Mouse (Mus musculus) limb, embryonic 12.5 days (tissue): ENCODE data around the gene Slc26a1. TPM values are rescaled to one million over a fixed set of nuclear protein-coding genes. Genes with fewer than 3 reads are reported as not detected.
"Not testable (repeated sequence)": the region's sequence is repeated elsewhere in the genome, so short reads cannot be mapped to it uniquely, and the experiment has no call there.

Experiments used
- ATAC-seq: fragments of 200-750 bp; cut with Nextera tagmentation; 2 replicates; pipeline ENCODE4 v1.8.0; 2017; ENCODE audit warnings: low read depth, moderate TSS enrichment; ENCODE audit not compliant: insufficient number of reproducible peaks, insufficient read depth, low FRiP score, low TSS enrichment
- H3K27ac ChIP-seq: fragments of 300-500 bp; sonication (generic); 2 replicates; pipeline ENCODE4 v1.5.1; 2016; ENCODE audit warnings: mild to moderate bottlenecking, moderate library complexity
- H3K27me3 ChIP-seq: fragments of 300-500 bp; sonication (generic); 2 replicates; pipeline ENCODE4 v1.6.1; 2016; ENCODE audit warnings: mild to moderate bottlenecking, moderate library complexity
- H3K36me3 ChIP-seq: fragments of 300-500 bp; sonication (generic); 2 replicates; pipeline ENCODE4 v1.6.1; 2016; ENCODE audit warnings: mild to moderate bottlenecking, moderate library complexity
- H3K4me1 ChIP-seq: fragments of 300-500 bp; sonication (generic); replicated peaks from 2 replicates; pipeline ENCODE4 v1.6.1; 2016
- H3K4me2 ChIP-seq: fragments of 300-500 bp; sonication (generic); 2 replicates; pipeline ENCODE4 v1.6.1; 2016; ENCODE audit warnings: mild to moderate bottlenecking, moderate library complexity
- H3K4me3 ChIP-seq: fragments of 300-500 bp; sonication (generic); replicated peaks from 2 replicates; pipeline ENCODE4 v1.5.1; 2016; ENCODE audit warnings: mild to moderate bottlenecking
- H3K9ac ChIP-seq: fragments of 300-500 bp; sonication (generic); replicated peaks from 2 replicates; pipeline ENCODE4 v1.6.1; 2016; ENCODE audit warnings: mild to moderate bottlenecking, moderate library complexity
- H3K9me3 ChIP-seq: fragments of 300-500 bp; sonication (generic); 2 replicates; pipeline ENCODE4 v1.6.1; 2016; ENCODE audit warnings: mild to moderate bottlenecking, moderate library complexity
- WGBS: fragments of 180-500 bp; shearing (Covaris S2); methylation state at CpG from one replicate; pipeline ENCODE4 v1.1.7; 2016; 5-methylcytosine and 5-hydroxymethylcytosine counted together
- polyA plus RNA-seq: library from polyadenylated mRNA; unstranded; fragments of >200 nt; fragmentation: Nextera tagmentation; extraction: Ambion mirVana; gene quantifications from 2 replicates; pipeline ENCODE4 v1.2.1, GENCODE M21; 2016

Gene Slc26a1
- polyA plus RNA-seq, 1 experiment from 2014 or later: 1.1 TPM

DNA sequence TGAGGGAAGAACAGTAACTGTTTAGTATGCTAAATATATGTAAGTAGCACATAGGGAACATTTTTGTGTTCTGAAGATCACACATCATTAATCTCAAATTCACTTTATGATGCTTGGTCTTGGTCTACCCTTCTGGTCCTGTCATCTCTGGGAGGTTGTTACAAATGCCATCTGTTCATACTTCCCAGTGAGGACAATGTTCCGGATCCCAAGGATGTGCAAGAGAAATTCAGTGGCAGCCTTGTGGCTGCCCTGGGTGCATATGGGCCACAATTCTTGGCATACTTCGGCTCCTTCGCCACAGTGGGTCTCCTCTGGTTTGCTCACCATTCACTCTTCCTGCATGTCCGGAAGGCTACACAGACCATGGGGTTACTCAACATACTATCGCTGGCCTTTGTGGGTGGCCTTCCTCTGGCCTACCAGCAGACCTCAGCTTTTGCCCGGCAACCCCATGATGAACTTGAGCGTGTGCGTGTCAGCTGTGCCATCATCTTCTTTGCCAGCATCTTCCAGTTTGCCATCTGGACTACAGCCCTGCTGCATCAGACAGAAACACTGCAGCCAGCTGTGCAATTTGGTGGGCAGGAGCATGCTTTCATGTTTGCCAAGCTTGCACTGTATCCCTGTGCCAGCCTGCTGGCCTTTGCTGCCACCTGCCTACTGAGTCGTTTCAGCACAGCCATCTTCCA is 29.6 kb downstream of the Slc26a1 start:
- Histone ChIP-seq H3K36me3 (peaks cover 76% of the 10 kb centered on the region), H3K9me3 (no peaks in the 10 kb centered on the region), H3K4me3 (no peak overlapping the region), H3K9ac (no peak overlapping the region), H3K27me3 (no peaks in the 10 kb centered on the region), H3K4me1 (no peaks in the 10 kb centered on the region), H3K27ac (no peak overlapping the region), H3K4me2 (no peak overlapping the region)
- ATAC-seq: no peak
- WGBS: 92% methylated on average over 9 of the region's 9 CpGs

DNA sequence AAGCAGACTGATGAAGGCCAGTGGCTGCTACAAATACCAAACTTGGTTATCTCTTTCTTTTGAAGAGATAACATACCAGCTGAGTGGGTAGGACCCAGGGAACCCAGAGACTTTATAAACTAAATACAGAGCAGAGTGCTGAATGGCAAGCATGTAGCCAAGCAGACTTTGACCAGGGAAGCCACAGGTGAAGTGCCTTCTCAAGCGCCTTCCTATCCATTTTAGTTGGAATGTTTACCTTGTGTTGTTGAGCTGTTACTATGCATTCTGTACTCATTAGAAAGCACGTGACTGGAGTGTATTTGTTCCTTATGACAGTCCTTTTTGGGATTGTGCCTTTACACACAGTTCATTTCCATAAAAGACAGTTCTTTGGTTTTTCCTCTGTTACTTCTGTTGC is 31.7 kb downstream of the Slc26a1 start:
- no peak for ATAC-seq
- WGBS: 84% methylated on average over 2 of the region's 2 CpGs
- H3K36me3 ChIP-seq: peaks cover 58% of the 10 kb centered on the region

DNA sequence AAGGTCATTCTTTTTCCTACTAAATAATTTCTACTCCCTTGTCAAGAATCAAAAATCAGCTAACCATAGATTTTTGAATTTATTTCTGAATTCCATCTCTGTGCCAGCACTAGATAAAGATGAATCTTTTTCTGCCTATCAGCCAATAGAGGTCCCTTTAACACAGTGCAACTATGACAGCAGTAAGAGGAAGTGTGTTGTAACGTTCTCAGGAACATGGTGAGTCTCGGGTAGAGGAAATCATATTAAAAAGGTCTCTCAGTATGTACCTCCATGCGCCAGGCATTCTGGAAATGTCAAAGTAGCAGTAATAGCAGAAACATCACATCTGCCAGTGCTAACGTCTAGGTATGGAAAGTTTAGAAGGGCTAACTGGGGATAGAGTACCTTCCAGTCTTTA is 39.2 kb downstream of the Slc26a1 start:
- H3K4me1 ChIP-seq: no peaks in the 10 kb centered on the region
- no peak overlapping the region for H3K9ac ChIP-seq
- ATAC-seq: no peak
- no peaks in the 10 kb centered on the region for H3K9me3 ChIP-seq
- no peaks in the 10 kb centered on the region for H3K27me3 ChIP-seq
- no peak overlapping the region for H3K4me3 ChIP-seq
- H3K4me2 ChIP-seq: no peak overlapping the region
- 82% methylated on average over 4 of the region's 4 CpGs for WGBS
- peaks cover 6% of the 10 kb centered on the region; the same call in 1 of the 2 replicates for H3K36me3 ChIP-seq
- no peak overlapping the region for H3K27ac ChIP-seq

More for the DNA sequence above, 31.7 kb downstream of the Slc26a1 start:
- H3K9me3 ChIP-seq: no peaks in the 10 kb centered on the region
- no peak overlapping the region for H3K4me2 ChIP-seq
- no peaks in the 10 kb centered on the region for H3K4me1 ChIP-seq
- no peak overlapping the region for H3K27ac ChIP-seq
- no peaks in the 10 kb centered on the region for H3K27me3 ChIP-seq
- H3K4me3 ChIP-seq: no peak overlapping the region
- H3K9ac ChIP-seq: no peak overlapping the region

DNA sequence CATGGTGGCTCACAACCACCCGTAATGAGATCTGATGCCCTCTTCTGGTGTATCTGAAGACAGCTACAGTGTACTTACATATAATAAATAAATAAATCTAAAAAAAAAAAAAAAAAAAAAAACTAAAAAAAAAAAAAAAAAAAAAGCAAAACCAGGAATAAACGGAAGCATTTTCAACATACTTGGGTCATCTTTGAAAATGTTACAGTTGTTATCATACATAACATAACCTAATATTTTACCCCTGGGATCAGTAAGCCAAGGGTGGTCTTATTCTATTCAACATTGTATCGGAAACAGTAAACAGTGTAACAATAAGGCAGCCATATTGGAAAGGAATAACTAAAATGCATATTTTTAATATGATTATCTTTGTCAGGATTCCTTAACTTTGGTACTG is 41.3 kb downstream of the Slc26a1 start:
- H3K4me2 ChIP-seq, H3K4me1 ChIP-seq, H3K9ac ChIP-seq, H3K9me3 ChIP-seq, H3K4me3 ChIP-seq, H3K27me3 ChIP-seq, H3K27ac ChIP-seq, H3K36me3 ChIP-seq, ATAC-seq: not testable (repeated sequence)
- 78% methylated on average over 3 of the region's 3 CpGs for WGBS

DNA sequence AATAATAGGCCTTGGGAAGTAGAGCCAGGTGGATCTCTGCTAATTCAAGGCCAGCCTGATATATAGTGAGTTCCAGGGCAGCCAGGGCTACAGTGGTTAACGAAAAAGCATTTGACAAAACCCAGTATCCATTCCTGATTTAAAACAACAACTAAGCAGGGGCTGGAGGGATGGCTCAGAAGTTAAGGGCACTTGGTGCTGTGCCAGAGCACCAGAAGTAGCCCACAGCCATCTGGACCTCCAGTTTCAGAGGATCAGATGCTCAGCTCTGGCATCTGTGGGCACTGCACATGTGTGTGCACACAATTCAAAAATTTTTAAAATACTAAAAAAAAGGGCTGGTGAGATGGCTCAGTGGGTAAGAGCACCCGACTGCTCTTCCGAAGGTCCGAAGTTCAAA is 41.7 kb downstream of the Slc26a1 start:
- Histone ChIP-seq H3K9me3 (no peaks in the 10 kb centered on the region), H3K27ac (no peak overlapping the region), H3K4me1 (peaks cover 11% of the 10 kb centered on the region), H3K27me3 (no peaks in the 10 kb centered on the region), H3K9ac (no peak overlapping the region), H3K4me3 (no peak overlapping the region), H3K36me3 (peaks cover 6% of the 10 kb centered on the region; the same call in 1 of the 2 replicates), H3K4me2 (no peak overlapping the region)
- 85% methylated on average over 4 of the region's 4 CpGs for WGBS
- ATAC-seq: no peak

DNA sequence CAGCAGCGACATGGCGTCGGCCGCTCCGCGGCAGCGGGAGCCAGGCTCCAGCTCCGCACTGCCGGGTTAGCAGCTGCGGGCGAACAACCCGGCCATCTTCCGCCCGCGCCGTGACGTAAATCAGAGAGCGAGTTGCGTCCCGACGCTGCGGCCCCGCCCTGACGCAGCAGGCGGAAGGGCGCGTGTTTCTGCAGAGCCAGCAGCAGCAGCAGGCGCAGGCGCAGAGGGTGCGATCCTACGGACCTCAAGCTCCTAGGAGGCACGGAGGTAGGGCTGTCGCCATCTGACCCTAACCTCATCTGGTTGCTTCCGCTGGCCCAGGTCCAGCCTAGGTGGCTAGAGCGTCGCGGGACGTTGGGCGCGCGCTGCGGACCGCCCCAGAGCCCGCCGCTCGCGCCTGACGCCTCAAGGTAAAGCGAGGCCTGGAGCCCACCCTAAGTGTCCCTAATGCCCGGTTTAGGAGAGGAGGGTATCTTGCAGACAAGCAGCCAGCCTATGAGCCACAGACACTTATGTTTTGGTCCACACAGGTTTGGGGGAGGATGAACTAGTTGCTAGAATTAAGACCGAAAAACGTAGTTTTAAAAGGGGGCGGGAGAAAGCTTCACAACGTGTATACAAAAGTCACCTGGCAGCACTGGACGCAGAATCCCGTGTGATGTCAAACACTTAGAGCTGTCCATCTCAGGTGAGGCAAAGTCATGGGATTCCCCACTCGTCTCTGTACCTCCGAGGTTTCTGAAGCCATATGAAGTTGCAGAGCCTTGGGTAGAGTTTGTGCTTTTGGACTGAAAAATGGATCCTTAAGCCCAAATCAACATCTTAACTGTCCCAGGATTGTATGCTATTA is 45.5 kb downstream of the Slc26a1 start, which contains the start of the genes Gak and Tmem175:
Gak (minus strand) TSS at position 122 of the 850 bp plus-strand sequence.
Tmem175 (plus strand) TSS at position 137 of the 850 bp plus-strand sequence.
- no peaks in the 10 kb centered on the region for H3K36me3 ChIP-seq
- peak; percentile 97 for ATAC-seq
- no peaks in the 10 kb centered on the region for H3K27me3 ChIP-seq
- no peaks in the 10 kb centered on the region for H3K9me3 ChIP-seq
- H3K9ac ChIP-seq: peak within 1 kb of the TSS; percentile 92
- H3K4me3 ChIP-seq: peak within 1 kb of the TSS; percentile 90
- H3K4me1 ChIP-seq: peaks cover 16% of the 10 kb centered on the region
- H3K4me2 ChIP-seq: peak within 1 kb of the TSS; percentile 90
- WGBS: under 1% methylated on average over 58 of the region's 58 CpGs
- H3K27ac ChIP-seq: peak within 1 kb of the TSS; percentile 87

DNA sequence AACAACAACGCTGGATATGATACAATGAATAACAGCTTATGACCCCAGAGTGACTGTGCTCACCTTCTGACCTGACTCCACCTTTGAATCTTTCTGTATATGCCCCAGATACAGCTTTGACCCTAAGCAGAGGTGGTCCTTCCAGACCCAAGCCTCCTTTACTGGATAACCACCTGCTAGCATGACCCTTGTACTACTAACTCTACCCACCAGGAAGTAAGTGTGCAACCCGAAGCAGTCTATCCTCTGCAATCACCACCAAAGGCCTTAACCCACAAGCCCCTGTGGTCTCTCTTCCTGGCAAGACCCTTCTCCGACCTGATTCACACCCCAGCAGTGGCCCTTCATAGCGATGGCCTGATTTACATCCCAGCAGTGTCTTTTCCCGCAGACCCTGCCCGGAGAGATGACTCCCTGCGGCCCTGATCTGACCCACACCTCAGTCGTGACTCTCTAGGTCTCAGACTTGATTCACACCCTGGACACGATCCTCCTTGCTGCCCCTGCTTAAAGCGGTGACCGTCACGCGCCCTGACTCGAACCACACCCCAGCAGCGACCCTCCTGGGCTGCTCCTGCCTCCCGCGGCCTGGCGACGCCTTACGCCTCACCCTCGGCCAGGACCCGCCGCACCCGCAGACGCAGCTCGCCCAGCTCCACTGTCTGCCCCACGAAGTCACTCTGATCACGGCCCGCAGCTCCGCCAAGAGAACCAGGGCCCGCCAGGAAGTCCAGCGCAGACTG is 46.3 kb downstream of the Slc26a1 start:
- H3K9ac ChIP-seq: peak overlapping the region; percentile 92
- peak overlapping the region; percentile 90 for H3K4me3 ChIP-seq
- H3K9me3 ChIP-seq: no peaks in the 10 kb centered on the region
- H3K27ac ChIP-seq: peak overlapping the region; percentile 87
- H3K4me1 ChIP-seq: peaks cover 16% of the 10 kb centered on the region
- H3K36me3 ChIP-seq: peaks cover 8% of the 10 kb centered on the region
- H3K27me3 ChIP-seq: no peaks in the 10 kb centered on the region
- peak; percentile 86 for ATAC-seq
- H3K4me2 ChIP-seq: peak overlapping the region; percentile 90
- WGBS: 2% methylated on average over 32 of the region's 32 CpGs

DNA sequence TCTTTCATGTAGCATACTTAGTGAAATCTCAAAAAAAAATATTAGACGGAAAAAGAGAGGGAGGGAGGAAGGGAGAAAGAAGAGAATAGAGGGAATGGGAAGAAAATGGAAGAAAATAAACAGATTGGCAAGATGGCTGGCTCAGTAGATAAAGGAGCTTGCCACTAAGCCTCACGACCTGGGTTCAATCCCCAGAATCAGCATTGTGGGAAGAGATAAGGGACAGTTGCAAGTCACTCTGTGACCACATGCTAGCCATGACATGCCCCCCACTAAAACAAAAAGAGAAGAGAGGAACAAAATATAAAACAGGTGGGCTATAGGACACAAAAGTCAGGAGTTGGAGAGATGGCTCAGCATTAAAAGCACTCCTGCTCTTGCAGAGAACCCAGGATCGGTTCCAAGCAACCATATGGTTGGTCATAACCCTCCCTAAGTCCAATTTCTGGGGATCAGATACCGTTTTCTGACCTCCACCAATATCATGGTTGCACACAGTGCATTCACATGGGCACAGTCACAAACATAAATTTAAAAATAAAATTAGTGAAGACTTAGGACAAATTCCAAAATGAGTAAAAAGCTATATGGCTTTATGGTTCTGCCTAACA is 49.2 kb downstream of the Slc26a1 start:
- Histone ChIP-seq H3K9me3 (no peaks in the 10 kb centered on the region), H3K4me3 (no peak overlapping the region), H3K4me1 (peaks cover 16% of the 10 kb centered on the region), H3K4me2 (no peak overlapping the region), H3K27ac (no peak overlapping the region), H3K27me3 (no peaks in the 10 kb centered on the region), H3K9ac (no peak overlapping the region), H3K36me3 (peaks cover 35% of the 10 kb centered on the region)
- 87% methylated on average over 4 of the region's 4 CpGs for WGBS
- no peak for ATAC-seq

DNA sequence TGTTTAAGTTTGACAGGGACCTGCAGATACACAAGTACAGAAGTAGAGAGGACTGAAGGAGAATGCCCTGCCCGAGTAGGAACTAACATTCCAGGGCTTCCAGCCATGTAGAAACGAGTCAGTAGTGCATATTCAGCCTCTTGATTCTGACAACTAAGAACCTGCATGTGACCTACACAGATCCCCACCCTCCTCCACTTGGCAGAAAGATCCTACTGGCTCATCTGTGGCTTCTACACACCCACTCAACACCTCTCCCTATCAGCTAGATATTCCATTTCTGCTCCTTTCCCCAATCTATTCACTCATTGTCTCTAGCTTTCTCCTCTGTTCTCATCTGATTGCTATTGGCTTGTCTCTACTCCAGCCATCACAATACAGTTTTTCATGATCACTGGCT is 53.5 kb downstream of the Slc26a1 start:
- Histone ChIP-seq H3K27ac (no peak overlapping the region), H3K9ac (no peak overlapping the region), H3K4me1 (no peaks in the 10 kb centered on the region), H3K36me3 (peaks cover 71% of the 10 kb centered on the region), H3K4me2 (no peak overlapping the region), H3K4me3 (no peak overlapping the region), H3K9me3 (no peaks in the 10 kb centered on the region), H3K27me3 (no peaks in the 10 kb centered on the region)
- ATAC-seq: no peak
- WGBS: 87% methylated on average over 2 of the region's 2 CpGs
